Mouse (Mus musculus) T-helper 17 cell (primary cell): ENCODE data around the gene Gm20388.

Experiments used
- in situ Hi-C, 2 experiments: fragments of 300-600 bp; cut with MboI, MseI; formaldehyde crosslinking; loops; 1 replicate in 1 of 2; 2 replicates in 1 of 2; pipeline ENCODE4 v1.15.1; 2025; ENCODE audit warnings: high pct_unique_total_duplicates in 2 of 2

Gene Gm20388

GRCm38 (mm10) chr8:122375751-122376364 is 2465.2 kb downstream of the Gm20388 start:
- in situ Hi-C loops: no loop called here

GRCm38 (mm10) chr8:122376365-122377231 is 2466.0 kb downstream of the Gm20388 start, which contains the start of gene Zc3h18:
Gene Zc3h18, plus strand, starts transcription at chr8:122376609.
- in situ Hi-C loops: no loop called here

GRCm38 (mm10) chr8:122383039-122383438 is 2472.4 kb downstream of the Gm20388 start:
- in situ Hi-C loops: loop anchor here in 1 of 2 experiments (5.0 kb wide), 1 partner anchor 99 kb away; no protein-coding TSS in a partner anchor

GRCm38 (mm10) chr8:122389357-122389756 is 2478.7 kb downstream of the Gm20388 start:
- in situ Hi-C loops: no loop called here

DNA sequence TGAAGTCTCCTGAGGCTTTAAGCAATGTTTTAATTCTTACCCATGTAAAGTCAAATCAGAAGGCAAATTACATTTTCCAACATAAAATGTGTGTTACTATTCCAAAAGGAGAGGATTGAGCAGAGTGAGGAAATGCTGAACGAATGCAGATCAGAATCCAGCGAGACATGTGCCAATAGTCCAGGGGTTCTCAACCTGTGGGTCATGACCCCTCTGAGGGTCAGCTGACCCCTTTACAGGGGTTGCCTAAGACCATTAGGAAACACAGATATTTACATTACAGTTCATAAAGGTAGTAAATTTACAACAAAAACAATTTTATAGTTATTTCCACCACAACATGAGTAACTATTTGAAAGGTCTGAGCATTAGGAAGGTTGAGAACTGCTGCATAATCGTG is 2480.1 kb downstream of the Gm20388 start:
- in situ Hi-C loops: no loop called here

GRCm38 (mm10) chr8:122393717-122394116 is 2483.1 kb downstream of the Gm20388 start:
- in situ Hi-C loops: no loop called here

GRCm38 (mm10) chr8:122395291-122395690 is 2484.7 kb downstream of the Gm20388 start:
- in situ Hi-C loops: no loop called here

GRCm38 (mm10) chr8:122398186-122398585 is 2487.5 kb downstream of the Gm20388 start:
- in situ Hi-C loops: no loop called here

GRCm38 (mm10) chr8:122405146-122405805 is 2494.6 kb downstream of the Gm20388 start:
- in situ Hi-C loops: no loop called here

- in situ Hi-C loops: no loop called here
Observed at GRCm38 (mm10) chr8:122407678-122408077, 2497.0 kb downstream of the Gm20388 start.

- in situ Hi-C loops: no loop called here
Observed at GRCm38 (mm10) chr8:122414311-122414710, 2503.7 kb downstream of the Gm20388 start.

- in situ Hi-C loops: no loop called here
Observed at GRCm38 (mm10) chr8:122415554-122415953, 2504.9 kb downstream of the Gm20388 start.

- in situ Hi-C loops: no loop called here
Observed at GRCm38 (mm10) chr8:122419881-122420555, 2509.4 kb downstream of the Gm20388 start.

GRCm38 (mm10) chr8:122421376-122422070 is 2510.9 kb downstream of the Gm20388 start, which contains the start of gene Il17c:
Gene Il17c, plus strand, starts transcription at chr8:122422020.
- in situ Hi-C loops: no loop called here

- in situ Hi-C loops: no loop called here
Observed at GRCm38 (mm10) chr8:122423217-122423616, 2512.6 kb downstream of the Gm20388 start.

GRCm38 (mm10) chr8:122423659-122424058 is 2513.0 kb downstream of the Gm20388 start:
- in situ Hi-C loops: no loop called here

DNA sequence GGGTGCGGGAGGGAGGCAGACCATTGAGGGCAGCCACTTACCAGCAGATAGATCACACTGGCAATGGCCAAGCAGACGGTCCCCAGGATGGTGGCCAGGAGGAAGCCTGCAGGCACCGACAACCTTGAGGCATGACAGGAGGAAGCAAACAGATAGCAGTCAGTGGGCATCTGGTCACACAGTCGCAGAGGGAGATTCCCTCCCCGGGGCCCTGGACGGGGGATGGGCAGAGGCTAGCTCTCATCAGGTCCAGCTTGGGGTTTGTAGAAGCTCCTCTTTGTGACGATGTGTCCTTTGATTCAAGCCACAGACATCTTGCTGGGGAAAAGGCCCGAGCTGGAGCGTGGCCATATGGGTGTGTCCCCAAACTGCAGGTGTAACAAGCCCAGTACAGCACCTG is 2515.5 kb downstream of the Gm20388 start:
- in situ Hi-C loops: loop anchor here in 1 of 2 experiments (25.0 kb wide), 2 partner anchors 839 to 1136 kb away; partner anchors contain the start of genes Fbxo31 and Map1lc3b

- in situ Hi-C loops: loop anchor here in 1 of 2 experiments (25.0 kb wide), 2 partner anchors 840 to 1135 kb away; partner anchors contain the start of genes Fbxo31 and Map1lc3b
Observed at GRCm38 (mm10) chr8:122427607-122428006, 2517.0 kb downstream of the Gm20388 start.

- in situ Hi-C loops: loop anchor here in 1 of 2 experiments (25.0 kb wide), 2 partner anchors 841 to 1134 kb away; partner anchors contain the start of genes Fbxo31 and Map1lc3b
Observed at GRCm38 (mm10) chr8:122428163-122428562, 2517.5 kb downstream of the Gm20388 start.

GRCm38 (mm10) chr8:122430058-122430636 is 2519.5 kb downstream of the Gm20388 start:
- in situ Hi-C loops: loop anchor here (5.0 to 25.0 kb wide), 5 partner anchors 42 to 1132 kb away; partner anchors contain the start of genes Cdt1 (in 1 of the 2), Fbxo31 (in 1 of the 2), Map1lc3b (in 1 of the 2) and Zfpm1 (in 1 of the 2)
